Mouse (Mus musculus) hematopoietic stem cell, adult 5-6 weeks (primary cell): Measurements from ENCODE around the gene Tbl3. TPM values are rescaled to one million over a fixed set of nuclear protein-coding genes. Genes with fewer than 3 reads are reported as not detected.

Experiments used
- ATAC-seq, 2 experiments: fragments of 125-278 bp in 1 of 2; replicated peaks in 1 of 2; 2 replicates each; pipeline ENCODE4 v1.8.0; 2016 to 2017; ENCODE audit warnings: inconsistent platforms in 2 of 2, mild to moderate bottlenecking in 2 of 2, moderate number of reproducible peaks in 2 of 2, low read depth in 1 of 2, moderate TSS enrichment in 1 of 2; ENCODE audit not compliant: low FRiP score in 2 of 2, poor library complexity in 2 of 2, severe bottlenecking in 2 of 2, insufficient read depth in 1 of 2, low TSS enrichment in 1 of 2
- total RNA-seq: library from RNA; stranded (forward); fragments of 172-1452, 232-1000 nt; gene quantifications from 2 replicates; pipeline ENCODE4 v1.2.3, GENCODE M21; 2017

Gene Tbl3
- total RNA-seq, 1 experiment from 2014 or later: 29.7 TPM

GRCm38 (mm10) chr17:24715556-24715955 is 8.1 kb upstream of the Tbl3 start:
- no peak for ATAC-seq

GRCm38 (mm10) chr17:24708646-24709045 is 1.2 kb upstream of the Tbl3 start:
- ATAC-seq: peak; percentile 19 to 50; a peak in 1 of 4 replicates

- peak in 1 of 2 experiments; percentile 35; a peak in 2 of 4 replicates for ATAC-seq
Observed at GRCm38 (mm10) chr17:24707801-24708425, 453 bp upstream of the Tbl3 start.

- ATAC-seq: no peak
Observed at GRCm38 (mm10) chr17:24705821-24706220, 1.6 kb downstream of the Tbl3 start.

- ATAC-seq: no peak
Observed at GRCm38 (mm10) chr17:24701251-24701650, 6.2 kb downstream of the Tbl3 start.

- ATAC-seq: no peak
Observed at GRCm38 (mm10) chr17:24699473-24699872, 8.0 kb downstream of the Tbl3 start.

- no peak for ATAC-seq
Observed at GRCm38 (mm10) chr17:24698715-24699114, 8.7 kb downstream of the Tbl3 start.

- ATAC-seq: no peak
Observed at GRCm38 (mm10) chr17:24697985-24698384, 9.5 kb downstream of the Tbl3 start.

GRCm38 (mm10) chr17:24696011-24696697 is 11.3 kb downstream of the Tbl3 start, which contains the start of the genes Gfer and Noxo1:
TSS of gene Gfer (minus strand) at chr17:24696156.
TSS of gene Noxo1 (plus strand) at chr17:24696234.
- ATAC-seq: peak; percentile 42 to 67

- ATAC-seq: 0 out of 4 replicates have a peak, but pooled peaks of 1 of the 2 experiments have one; percentile 6
Observed at GRCm38 (mm10) chr17:24695326-24696010, 12.0 kb downstream of the Tbl3 start.

- no peak for ATAC-seq
Observed at GRCm38 (mm10) chr17:24692385-24692784, 15.1 kb downstream of the Tbl3 start.

- no peak for ATAC-seq
Observed at GRCm38 (mm10) chr17:24689251-24690081, 18.0 kb downstream of the Tbl3 start, which contains the start of gene Syngr3. TSS of gene Syngr3 (minus strand) at chr17:24689955.

GRCm38 (mm10) chr17:24687599-24687998 is 19.9 kb downstream of the Tbl3 start:
- no peak for ATAC-seq

GRCm38 (mm10) chr17:24687146-24687595 is 20.3 kb downstream of the Tbl3 start:
- ATAC-seq: peak in 1 of 2 experiments; percentile 54; a peak in 2 of 4 replicates

- peak; percentile 56 to 75; a peak in 3 of 4 replicates for ATAC-seq
Observed at GRCm38 (mm10) chr17:24686514-24686913, 20.9 kb downstream of the Tbl3 start.

- ATAC-seq: no peak
Observed at GRCm38 (mm10) chr17:24677500-24678080, 29.9 kb downstream of the Tbl3 start.

- no peak for ATAC-seq
Observed at GRCm38 (mm10) chr17:24676877-24677276, 30.6 kb downstream of the Tbl3 start.
